Mouse (Mus musculus) midbrain, embryonic 10.5 days (tissue): ENCODE results near the gene Mroh8. TPM values are rescaled to one million over a fixed set of nuclear protein-coding genes. Genes with fewer than 3 reads are reported as not detected.
"Not testable (repeated sequence)": the region's sequence is repeated elsewhere in the genome, so short reads cannot be mapped to it uniquely, and the experiment has no call there.

Experiments used
- DNase-seq: peaks from one replicate; pipeline ENCODE4 v3.0.0-alpha.2; 2017; ENCODE audit warnings: low spot score
- H3K27ac ChIP-seq: fragments of 300-500 bp; sonication (generic); replicated peaks from 2 replicates; pipeline ENCODE4 v1.5.1; 2016; ENCODE audit warnings: mild to moderate bottlenecking
- H3K27me3 ChIP-seq: fragments of 300-500 bp; sonication (generic); 2 replicates; pipeline ENCODE4 v1.6.1; 2016; ENCODE audit warnings: low read depth, mild to moderate bottlenecking; ENCODE audit not compliant: poor library complexity, severe bottlenecking
- H3K36me3 ChIP-seq: fragments of 300-500 bp; sonication (generic); 2 replicates; pipeline ENCODE4 v1.6.1; 2016; ENCODE audit warnings: mild to moderate bottlenecking, moderate library complexity
- H3K4me1 ChIP-seq: fragments of 300-500 bp; sonication (generic); 2 replicates; pipeline ENCODE4 v1.6.1; 2016
- H3K4me3 ChIP-seq: fragments of 300-500 bp; sonication (generic); 2 replicates; pipeline ENCODE4 v1.5.1; 2016; ENCODE audit warnings: mild to moderate bottlenecking, moderate library complexity
- H3K9me3 ChIP-seq: fragments of 300-500 bp; sonication (generic); replicated peaks from 2 replicates; pipeline ENCODE4 v1.6.1; 2016; ENCODE audit warnings: mild to moderate bottlenecking
- WGBS: fragments of 180-500 bp; shearing (Covaris S2); methylation state at CpG from one replicate; pipeline ENCODE4 v1.1.7; 2016; 5-methylcytosine and 5-hydroxymethylcytosine counted together
- polyA plus RNA-seq: library from polyadenylated mRNA; unstranded; fragments of >200 nt; fragmentation: Nextera tagmentation; extraction: Ambion mirVana; gene quantifications from 2 replicates; pipeline ENCODE4 v1.2.1, GENCODE M21; 2016

The Mroh8 gene
- polyA plus RNA-seq, 1 experiment from 2014 or later: 0.86 TPM

GRCm38 (mm10) chr2:157173555-157173954 lies 105.8 kb downstream of the Mroh8 start:
- WGBS: 89% methylated on average over 6 of the region's 6 CpGs

GRCm38 (mm10) chr2:157172984-157173383 lies 106.4 kb downstream of the Mroh8 start:
- Histone ChIP-seq H3K9me3 (no peaks in the 10 kb centered on the region), H3K27ac (no peak overlapping the region), H3K4me1 (peaks cover 24% of the 10 kb centered on the region), H3K27me3 (no peaks in the 10 kb centered on the region), H3K4me3 (no peak overlapping the region), H3K36me3 (peaks cover 81% of the 10 kb centered on the region)
- WGBS: 95% methylated on average over 6 of the region's 6 CpGs
- DNase-seq: no peak

More at GRCm38 (mm10) chr2:157173555-157173954, 105.8 kb downstream of the Mroh8 start:
- peaks cover 24% of the 10 kb centered on the region for H3K4me1 ChIP-seq
- no peaks in the 10 kb centered on the region for H3K9me3 ChIP-seq
- peaks cover 83% of the 10 kb centered on the region for H3K36me3 ChIP-seq
- no peak overlapping the region for H3K27ac ChIP-seq
- H3K4me3 ChIP-seq: no peak overlapping the region
- no peaks in the 10 kb centered on the region for H3K27me3 ChIP-seq
- no peak for DNase-seq

DNA sequence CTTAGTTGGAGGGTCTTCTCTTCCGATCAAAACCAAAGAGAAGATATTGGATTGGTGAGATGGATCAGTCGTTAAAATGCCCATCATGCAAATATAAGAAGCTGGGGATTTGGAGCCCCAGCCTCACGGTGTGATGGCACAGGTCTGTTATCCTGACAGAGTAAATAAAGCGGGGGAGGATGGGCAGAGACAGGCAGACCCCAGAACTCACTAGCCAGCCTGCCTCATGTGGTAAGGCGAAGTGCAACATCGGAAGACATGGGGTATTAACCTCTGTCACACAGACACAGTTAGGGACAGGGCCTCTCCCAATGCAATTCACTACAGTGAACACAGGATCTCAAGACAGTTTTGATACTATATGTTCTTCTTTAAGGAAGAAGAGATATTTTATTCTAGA lies 108.7 kb downstream of the Mroh8 start:
- DNase-seq: no peak
- H3K4me3 ChIP-seq: peak overlapping the region; percentile 27
- no peaks in the 10 kb centered on the region for H3K9me3 ChIP-seq
- no peaks in the 10 kb centered on the region for H3K27me3 ChIP-seq
- H3K27ac ChIP-seq: peak overlapping the region; percentile 82
- WGBS: 33% methylated on average over 6 of the region's 6 CpGs
- H3K4me1 ChIP-seq: peaks cover 24% of the 10 kb centered on the region
- peaks cover 80% of the 10 kb centered on the region for H3K36me3 ChIP-seq

- peak; percentile 74 for DNase-seq
- Histone ChIP-seq H3K27me3 (no peaks in the 10 kb centered on the region), H3K36me3 (peaks cover 79% of the 10 kb centered on the region), H3K4me3 (peak overlapping the region; percentile 27), H3K4me1 (peaks cover 24% of the 10 kb centered on the region), H3K9me3 (no peaks in the 10 kb centered on the region), H3K27ac (peak overlapping the region; percentile 82)
- 18% methylated on average over 5 of the region's 5 CpGs for WGBS
Measured at GRCm38 (mm10) chr2:157170166-157170565, 109.2 kb downstream of the Mroh8 start.

DNA sequence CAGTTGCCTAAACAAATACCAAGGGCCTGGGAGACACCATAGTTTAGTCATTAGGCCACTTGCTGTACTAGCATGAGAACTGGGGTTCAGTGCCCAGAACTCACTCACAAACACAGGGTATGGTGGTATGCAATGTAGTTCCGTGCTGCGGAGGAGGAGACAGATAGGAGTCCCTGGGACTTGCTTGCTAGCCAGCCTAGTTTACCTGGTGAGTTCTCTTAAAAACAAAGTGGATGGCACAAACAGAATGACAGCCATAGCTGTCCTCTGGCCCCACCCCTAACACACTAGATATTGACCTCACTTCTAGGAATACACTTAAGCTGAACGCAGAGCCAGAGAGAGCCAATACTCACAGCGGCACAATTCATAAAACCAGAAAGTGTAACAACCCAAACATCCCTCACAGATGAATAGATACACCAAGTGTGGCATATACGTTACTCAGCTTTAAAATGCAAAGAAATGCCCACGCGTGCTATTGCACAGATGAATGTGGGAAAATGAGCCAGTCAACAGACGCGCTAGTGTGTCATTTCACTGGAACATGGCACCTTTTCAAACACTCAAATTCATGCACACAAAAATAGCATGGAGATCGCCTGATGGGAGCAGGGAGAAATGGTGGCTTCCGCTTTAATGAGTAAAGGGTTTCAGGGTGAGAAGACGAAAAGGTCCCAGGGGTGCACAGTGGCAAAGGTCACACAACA lies 112.8 kb downstream of the Mroh8 start:
- H3K36me3 ChIP-seq: peaks cover 79% of the 10 kb centered on the region
- no peaks in the 10 kb centered on the region for H3K27me3 ChIP-seq
- no peaks in the 10 kb centered on the region for H3K9me3 ChIP-seq
- DNase-seq: no peak
- H3K4me3 ChIP-seq: no peak overlapping the region
- no peak overlapping the region for H3K27ac ChIP-seq
- peaks cover 22% of the 10 kb centered on the region for H3K4me1 ChIP-seq
- WGBS: 94% methylated on average over 12 of the region's 12 CpGs

GRCm38 (mm10) chr2:157165312-157166224 lies 113.8 kb downstream of the Mroh8 start:
- H3K4me1 ChIP-seq: peaks cover 12% of the 10 kb centered on the region
- not testable (repeated sequence) for DNase-seq, H3K27ac ChIP-seq, H3K27me3 ChIP-seq, H3K4me3 ChIP-seq, H3K9me3 ChIP-seq
- H3K36me3 ChIP-seq: peaks cover 88% of the 10 kb centered on the region

DNA sequence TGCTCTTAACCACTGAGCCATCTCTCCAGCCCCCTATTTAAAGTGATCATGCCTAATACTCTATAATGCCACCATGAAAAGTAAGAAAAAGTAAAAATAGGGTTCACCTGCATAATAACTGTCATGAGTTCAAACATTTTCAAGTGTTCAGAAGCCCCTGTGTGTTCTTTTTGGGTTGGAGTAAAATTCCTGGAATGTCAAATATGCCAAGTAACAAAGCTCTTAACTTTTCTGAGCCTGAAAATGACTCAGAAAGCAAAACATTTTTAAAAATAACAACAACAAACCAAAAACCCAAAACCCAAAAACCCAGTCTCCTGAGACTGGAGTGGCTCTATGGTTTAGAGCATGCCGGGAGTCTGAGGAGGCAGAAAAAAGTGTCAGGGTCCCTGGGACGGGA lies 115.2 kb downstream of the Mroh8 start:
- peaks cover 92% of the 10 kb centered on the region for H3K36me3 ChIP-seq
- 85% methylated on average over 2 of the region's 2 CpGs for WGBS
- no peak for DNase-seq

More for the DNA sequence above, 115.2 kb downstream of the Mroh8 start:
- no peak overlapping the region for H3K4me3 ChIP-seq
- H3K9me3 ChIP-seq: no peaks in the 10 kb centered on the region
- H3K4me1 ChIP-seq: no peaks in the 10 kb centered on the region
- H3K27me3 ChIP-seq: no peaks in the 10 kb centered on the region
- no peak overlapping the region for H3K27ac ChIP-seq

Other genes with a start within 250 kb of the Mroh8 start
- 3.6 and 3.7 TPM in 2 replicates for gene Soga1, start 200.3 kb downstream of the Mroh8 start, polyA plus RNA-seq
- not detected in 2 replicates for gene Tldc2, start 192.5 kb downstream of the Mroh8 start, polyA plus RNA-seq
- 21.2 and 22.9 TPM in 2 replicates for gene Samhd1, start 144.3 kb downstream of the Mroh8 start, polyA plus RNA-seq
- 27.8 and 30.3 TPM in 2 replicates for gene Rbl1, start 75.0 kb downstream of the Mroh8 start, polyA plus RNA-seq
- gene Rpn2, start 532 bp downstream of the Mroh8 start, polyA plus RNA-seq: 279 and 285 TPM in 2 replicates
- gene Ghrh, start 68.0 kb upstream of the Mroh8 start, polyA plus RNA-seq: 0.42 and 1.1 TPM in 2 replicates
- 68.8 and 75.6 TPM in 2 replicates for gene Manbal, start 88.0 kb upstream of the Mroh8 start, polyA plus RNA-seq
- gene Src, start 138.9 kb upstream of the Mroh8 start, polyA plus RNA-seq: 16.1 and 19.3 TPM in 2 replicates